Mouse (Mus musculus): ENCODE data around the gene Zan. TPM values are rescaled to one million over a fixed set of nuclear protein-coding genes. Genes with fewer than 3 reads are reported as not detected.

Gene Zan
- polyA plus RNA-seq, 1 experiment from 2014 or later = 0.04 TPM

DNA sequence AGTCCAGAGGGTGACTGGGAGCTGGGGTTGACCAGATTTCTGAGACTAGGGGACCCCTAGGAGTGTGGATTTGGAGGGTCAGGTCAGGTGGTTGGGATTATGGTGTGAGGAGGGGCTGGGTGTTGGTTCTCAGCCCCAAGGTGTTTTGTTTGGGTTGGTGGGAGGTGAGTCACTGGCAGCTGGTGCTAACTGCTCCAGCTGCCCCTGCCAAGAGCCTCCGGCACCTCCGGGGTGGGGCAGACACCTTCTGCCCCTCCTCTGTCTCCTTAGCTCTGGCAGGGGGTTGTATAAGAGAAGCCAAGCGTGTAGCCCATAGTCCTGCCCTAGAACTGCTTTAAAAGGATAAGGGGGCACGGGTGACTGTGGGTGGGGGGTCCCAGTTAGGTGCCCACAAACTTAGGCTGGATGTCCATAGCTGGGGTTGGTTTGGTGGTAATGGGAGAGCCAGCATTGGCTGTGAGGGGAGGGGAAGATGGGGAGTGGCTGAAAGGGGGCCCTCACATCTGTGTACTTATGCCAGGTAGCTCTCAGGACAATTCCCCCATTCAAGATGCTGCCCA is 102.3 kb downstream of the Zan start:
- WGBS = 73% methylated on average over 4 of the region's 4 CpGs
- peaks cover 64% of the 10 kb centered on the region for H3K36me3 ChIP-seq
- H3K27me3 ChIP-seq (replicated peaks) = no peaks in the 10 kb centered on the region
- H3K9me3 ChIP-seq = no peaks in the 10 kb centered on the region
- H3K4me2 ChIP-seq = no peak overlapping the region
- H3K9ac ChIP-seq = no peak overlapping the region
- no peak for ATAC-seq (ENCODE audit: extremely low read depth, insufficient number of reproducible peaks, low FRiP score, low TSS enrichment)
- H3K4me1 ChIP-seq = peaks cover 32% of the 10 kb centered on the region
- H3K4me3 ChIP-seq = no peak overlapping the region
- no peak overlapping the region for H3K27ac ChIP-seq (replicated peaks)

DNA sequence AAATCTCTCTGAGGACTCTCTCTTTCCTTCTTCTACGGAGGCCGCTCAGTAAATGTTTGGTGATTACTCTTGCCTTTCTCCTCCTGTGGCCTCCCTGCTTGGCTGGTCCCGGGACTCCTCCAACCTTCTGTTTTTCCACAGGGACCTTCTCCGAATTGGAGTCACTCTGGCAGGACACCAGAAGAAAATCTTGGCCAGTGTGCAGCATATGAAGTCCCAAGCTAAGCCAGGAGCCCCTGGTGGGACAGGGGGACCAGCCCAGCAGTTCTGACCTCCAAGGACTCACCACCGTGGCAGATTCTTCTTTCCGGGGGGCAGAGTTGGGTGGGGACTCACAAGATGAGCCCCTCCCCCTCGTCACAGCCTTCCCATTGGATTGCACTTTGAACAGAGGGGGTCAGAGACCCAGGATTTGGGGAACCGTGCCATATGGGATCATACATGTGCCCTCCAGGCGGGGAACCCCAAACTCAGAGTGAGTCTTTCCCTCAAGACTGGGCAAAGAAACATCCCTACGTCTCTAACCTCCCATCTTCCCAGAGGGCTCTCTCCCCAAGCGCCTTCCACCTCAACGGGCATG is 103.4 kb downstream of the Zan start:
- Histone ChIP-seq H3K27ac (replicated peaks) (no peak overlapping the region), H3K4me1 (peaks cover 30% of the 10 kb centered on the region), H3K9ac (no peak overlapping the region), H3K4me3 (no peak overlapping the region), H3K4me2 (no peak overlapping the region), H3K9me3 (no peaks in the 10 kb centered on the region), H3K36me3 (peaks cover 76% of the 10 kb centered on the region), H3K27me3 (replicated peaks) (no peaks in the 10 kb centered on the region)
- WGBS = 77% methylated on average over 12 of the region's 12 CpGs
- ATAC-seq (ENCODE audit: extremely low read depth, insufficient number of reproducible peaks, low FRiP score, low TSS enrichment) = no peak

DNA sequence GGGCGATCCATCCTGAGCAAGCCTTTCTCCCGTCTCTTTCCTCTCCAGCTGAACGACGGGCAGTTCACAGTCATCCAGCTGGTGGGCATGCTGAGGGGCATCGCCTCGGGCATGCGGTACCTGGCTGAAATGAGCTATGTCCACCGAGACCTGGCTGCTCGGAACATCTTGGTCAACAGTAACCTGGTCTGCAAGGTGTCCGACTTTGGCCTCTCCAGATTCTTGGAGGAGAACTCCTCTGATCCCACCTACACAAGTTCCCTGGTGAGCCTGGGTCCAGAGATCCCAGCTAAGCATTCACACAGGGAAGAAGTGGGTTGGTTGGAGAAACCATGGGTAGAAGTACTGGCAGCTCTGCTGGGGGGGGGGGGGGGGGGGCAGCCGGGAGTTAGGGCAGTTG is 107.2 kb downstream of the Zan start:
- Histone ChIP-seq H3K9me3 (no peaks in the 10 kb centered on the region), H3K27me3 (replicated peaks) (no peaks in the 10 kb centered on the region), H3K27ac (replicated peaks) (no peak overlapping the region), H3K9ac (no peak overlapping the region), H3K4me2 (no peak overlapping the region), H3K36me3 (peaks cover 100% of the 10 kb centered on the region), H3K4me1 (no peaks in the 10 kb centered on the region), H3K4me3 (no peak overlapping the region)
- 90% methylated on average over 11 of the region's 11 CpGs for WGBS
- ATAC-seq (ENCODE audit: extremely low read depth, insufficient number of reproducible peaks, low FRiP score, low TSS enrichment) = no peak

DNA sequence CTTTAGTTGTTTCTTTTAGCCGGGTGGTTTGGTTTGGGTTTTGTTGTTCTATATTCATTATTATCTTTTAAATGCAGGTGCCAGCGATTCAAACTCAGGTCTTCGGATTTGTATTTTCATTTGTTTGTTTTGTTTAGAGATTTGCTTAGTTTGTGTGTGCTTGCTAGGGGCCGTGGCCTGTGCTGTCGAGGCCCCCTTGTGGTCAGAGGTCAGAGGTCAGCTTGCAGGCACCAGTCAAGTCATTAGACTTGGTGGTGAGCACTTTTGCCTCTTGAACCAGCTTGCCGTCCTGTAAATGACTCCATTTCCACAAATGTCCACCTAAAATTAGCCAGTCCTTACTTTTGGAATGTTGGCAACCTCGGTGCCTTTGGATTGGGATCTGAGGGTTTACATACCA is 118.5 kb downstream of the Zan start:
- H3K4me1 ChIP-seq = peaks cover 19% of the 10 kb centered on the region
- H3K27ac ChIP-seq (replicated peaks) = no peak overlapping the region
- no peak for ATAC-seq (ENCODE audit: extremely low read depth, insufficient number of reproducible peaks, low FRiP score, low TSS enrichment)
- H3K4me2 ChIP-seq = no peak overlapping the region
- no peak overlapping the region for H3K4me3 ChIP-seq
- H3K9me3 ChIP-seq = no peaks in the 10 kb centered on the region
- no peaks in the 10 kb centered on the region for H3K27me3 ChIP-seq (replicated peaks)
- H3K9ac ChIP-seq = no peak overlapping the region
- peaks cover 97% of the 10 kb centered on the region for H3K36me3 ChIP-seq
- 31% methylated on average over 7 of the region's 7 CpGs for WGBS

DNA sequence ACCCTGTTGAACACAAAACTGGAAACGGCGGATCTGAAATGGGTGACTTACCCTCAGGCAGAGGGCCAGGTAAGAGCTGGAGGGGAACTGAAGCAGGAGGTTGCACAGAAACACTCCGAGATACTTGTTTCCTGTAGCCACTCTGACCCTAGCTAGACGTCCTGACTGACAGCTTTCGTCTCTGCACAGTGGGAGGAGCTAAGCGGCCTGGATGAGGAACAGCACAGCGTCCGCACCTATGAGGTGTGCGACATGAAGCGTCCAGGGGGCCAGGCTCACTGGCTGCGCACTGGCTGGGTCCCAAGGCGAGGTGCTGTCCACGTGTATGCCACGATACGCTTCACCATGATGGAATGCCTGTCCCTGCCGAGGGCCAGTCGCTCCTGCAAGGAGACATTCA is 122.8 kb downstream of the Zan start:
- no peak for ATAC-seq (ENCODE audit: extremely low read depth, insufficient number of reproducible peaks, low FRiP score, low TSS enrichment)
- Histone ChIP-seq H3K27me3 (replicated peaks) (no peaks in the 10 kb centered on the region), H3K27ac (replicated peaks) (no peak overlapping the region), H3K9ac (0 out of 2 replicates have a peak overlapping the region, but pooled peaks have one; percentile 24), H3K4me1 (peaks cover 42% of the 10 kb centered on the region), H3K4me2 (peak overlapping the region; percentile 70), H3K9me3 (no peaks in the 10 kb centered on the region), H3K36me3 (peaks cover 64% of the 10 kb centered on the region), H3K4me3 (peak overlapping the region; percentile 13)
- WGBS = 78% methylated on average over 17 of the region's 17 CpGs

DNA sequence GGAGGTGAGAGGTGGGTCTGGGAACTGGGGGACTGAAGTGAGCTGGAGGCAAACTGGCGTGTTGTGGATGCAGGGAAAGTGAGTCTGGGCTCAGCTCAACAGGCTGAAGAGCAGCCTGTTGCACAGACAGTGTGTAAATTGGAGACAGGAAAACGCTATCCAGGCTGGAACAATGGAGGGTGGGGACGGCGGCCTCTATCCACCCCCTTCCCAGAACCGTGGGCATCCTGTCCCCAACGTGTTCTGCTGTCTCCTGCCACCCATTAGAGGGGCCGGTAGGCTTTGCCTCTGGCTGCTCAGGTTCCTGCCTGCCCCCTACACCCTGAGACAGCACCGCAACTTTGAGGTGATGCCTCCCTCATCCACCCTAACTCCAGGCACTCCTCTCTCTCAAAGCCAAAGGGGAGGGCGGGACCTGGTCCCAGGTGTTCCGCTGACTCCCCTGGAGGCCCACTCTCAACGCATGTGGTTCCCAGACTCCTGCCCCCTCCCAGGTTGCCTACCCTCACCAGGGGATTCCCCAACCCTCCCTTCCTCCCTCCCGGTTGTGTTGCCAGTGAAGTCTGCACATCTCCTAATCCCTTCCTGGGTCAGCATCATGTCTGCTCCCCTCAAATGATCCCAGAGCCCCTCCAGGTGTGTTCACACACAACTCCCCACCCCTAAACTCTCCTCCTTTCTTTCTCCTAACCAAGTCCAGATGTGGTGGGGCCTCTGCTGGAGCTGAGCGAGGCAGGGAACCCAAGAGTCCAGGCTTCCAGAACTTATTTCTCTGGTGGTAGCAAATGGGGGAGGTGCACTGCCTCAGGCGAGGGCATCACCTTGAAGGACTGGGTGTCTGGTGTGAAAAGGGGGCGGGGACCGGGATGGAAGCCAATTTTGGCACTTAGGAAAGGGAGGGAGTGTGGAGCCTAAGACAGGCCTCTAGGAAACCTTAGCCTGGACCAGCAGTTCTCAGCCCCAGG is 124.6 kb downstream of the Zan start:
- Histone ChIP-seq H3K36me3 (peaks cover 46% of the 10 kb centered on the region), H3K9me3 (no peaks in the 10 kb centered on the region), H3K4me3 (peak overlapping the region; percentile 76), H3K9ac (peak overlapping the region; percentile 94), H3K4me1 (peaks cover 52% of the 10 kb centered on the region), H3K4me2 (peak overlapping the region; percentile 70), H3K27ac (replicated peaks) (peak overlapping the region; percentile 98), H3K27me3 (replicated peaks) (no peaks in the 10 kb centered on the region)
- WGBS = 16% methylated on average over 16 of the region's 16 CpGs
- no peak for ATAC-seq (ENCODE audit: extremely low read depth, insufficient number of reproducible peaks, low FRiP score, low TSS enrichment)

DNA sequence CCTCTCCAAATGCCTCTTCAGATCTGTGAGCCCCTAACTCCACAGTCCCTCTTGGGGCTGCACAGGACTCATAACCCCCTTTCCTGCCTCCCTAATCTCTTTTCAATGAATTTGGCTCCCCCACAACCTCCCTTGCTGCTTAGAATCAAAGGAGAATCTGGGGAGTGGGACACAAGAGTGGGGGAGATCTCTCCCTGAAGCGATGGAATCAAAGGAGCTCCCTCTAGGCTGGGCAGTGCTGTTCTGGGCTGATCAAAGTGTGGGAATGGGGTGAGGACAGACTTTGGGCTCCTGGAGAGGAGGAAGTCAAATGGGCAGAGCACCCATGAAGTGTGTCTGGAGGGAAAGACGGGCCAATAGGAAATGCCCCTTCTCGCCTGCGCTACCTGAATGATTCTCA is 125.5 kb downstream of the Zan start:
- no peaks in the 10 kb centered on the region for H3K9me3 ChIP-seq
- peak overlapping the region; percentile 76 for H3K4me3 ChIP-seq
- WGBS = 10% methylated on average over 4 of the region's 4 CpGs
- H3K4me2 ChIP-seq = peak overlapping the region; percentile 70
- H3K4me1 ChIP-seq = peaks cover 60% of the 10 kb centered on the region
- no peak for ATAC-seq (ENCODE audit: extremely low read depth, insufficient number of reproducible peaks, low FRiP score, low TSS enrichment)
- peaks cover 38% of the 10 kb centered on the region for H3K36me3 ChIP-seq
- peak overlapping the region; percentile 94 for H3K9ac ChIP-seq
- H3K27me3 ChIP-seq (replicated peaks) = no peaks in the 10 kb centered on the region
- peak overlapping the region; percentile 98 for H3K27ac ChIP-seq (replicated peaks)

DNA sequence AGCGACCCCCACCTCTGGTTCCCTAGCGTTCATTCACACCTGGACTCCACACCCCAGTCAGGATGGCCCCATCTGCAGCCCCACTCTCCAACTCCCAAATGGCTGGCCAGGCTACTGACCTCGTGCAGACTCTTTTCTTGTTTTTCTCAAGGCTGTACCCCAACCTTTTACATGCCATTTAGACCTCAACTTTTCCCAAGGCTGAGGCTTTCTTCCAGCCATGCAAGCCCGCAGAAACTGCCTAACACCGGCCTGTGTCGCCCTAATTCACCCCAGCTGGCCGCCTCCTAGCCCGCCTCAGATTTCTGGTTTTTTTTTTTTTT is 125.8 kb downstream of the Zan start:
- Histone ChIP-seq H3K9ac (peak overlapping the region; percentile 94), H3K27me3 (replicated peaks) (no peaks in the 10 kb centered on the region), H3K9me3 (no peaks in the 10 kb centered on the region), H3K4me2 (peak overlapping the region; percentile 70), H3K4me3 (peak overlapping the region; percentile 76), H3K27ac (replicated peaks) (peak overlapping the region; percentile 98), H3K4me1 (peaks cover 64% of the 10 kb centered on the region), H3K36me3 (peaks cover 34% of the 10 kb centered on the region)
- ATAC-seq (ENCODE audit: extremely low read depth, insufficient number of reproducible peaks, low FRiP score, low TSS enrichment) = no peak
- WGBS = 2% methylated on average over 8 of the region's 8 CpGs

DNA sequence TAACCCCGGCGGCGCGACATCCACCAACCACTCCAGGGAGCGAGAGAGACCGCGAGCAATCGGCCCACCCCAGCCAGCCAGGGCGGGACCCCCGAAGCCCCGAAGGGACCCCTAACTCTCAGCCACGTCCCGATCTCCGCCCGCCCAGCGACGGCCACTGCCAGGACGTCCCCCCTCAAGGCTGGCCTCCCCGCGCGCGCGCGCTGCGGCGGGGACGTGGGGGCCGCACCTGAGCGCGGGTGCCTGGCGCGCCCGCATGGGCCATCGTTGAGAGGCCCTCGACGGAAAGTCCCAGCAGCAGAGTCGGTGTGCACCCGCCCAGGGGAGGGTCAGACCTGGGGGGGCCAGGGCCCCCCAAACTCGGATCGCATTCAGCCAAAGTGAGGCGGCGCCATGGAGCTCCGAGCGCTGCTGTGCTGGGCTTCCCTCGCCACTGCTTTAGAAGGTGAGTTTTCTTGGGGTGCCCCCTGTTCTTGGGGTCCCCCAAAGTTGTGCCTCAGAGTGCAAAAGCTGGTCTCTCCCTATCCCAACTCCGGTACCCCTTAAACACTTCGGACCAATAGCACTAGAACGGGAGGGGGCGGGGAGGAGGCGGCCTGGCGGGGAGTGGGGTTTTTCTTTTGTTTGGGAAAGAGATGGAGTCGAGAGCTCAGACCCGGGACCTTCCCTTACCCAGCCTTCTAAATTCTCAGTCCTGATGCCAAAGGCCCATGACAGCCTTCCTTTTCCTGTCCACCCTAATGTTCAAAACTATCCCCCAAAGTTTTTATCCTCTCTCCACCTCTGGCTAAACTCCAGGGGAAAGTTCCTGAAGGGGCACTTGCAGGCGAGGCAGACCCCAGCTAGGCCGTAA is 126.4 kb downstream of the Zan start:
- H3K4me1 ChIP-seq = peaks cover 70% of the 10 kb centered on the region
- under 1% methylated on average over 54 of the region's 55 CpGs for WGBS
- H3K4me3 ChIP-seq = peak overlapping the region; percentile 76

DNA sequence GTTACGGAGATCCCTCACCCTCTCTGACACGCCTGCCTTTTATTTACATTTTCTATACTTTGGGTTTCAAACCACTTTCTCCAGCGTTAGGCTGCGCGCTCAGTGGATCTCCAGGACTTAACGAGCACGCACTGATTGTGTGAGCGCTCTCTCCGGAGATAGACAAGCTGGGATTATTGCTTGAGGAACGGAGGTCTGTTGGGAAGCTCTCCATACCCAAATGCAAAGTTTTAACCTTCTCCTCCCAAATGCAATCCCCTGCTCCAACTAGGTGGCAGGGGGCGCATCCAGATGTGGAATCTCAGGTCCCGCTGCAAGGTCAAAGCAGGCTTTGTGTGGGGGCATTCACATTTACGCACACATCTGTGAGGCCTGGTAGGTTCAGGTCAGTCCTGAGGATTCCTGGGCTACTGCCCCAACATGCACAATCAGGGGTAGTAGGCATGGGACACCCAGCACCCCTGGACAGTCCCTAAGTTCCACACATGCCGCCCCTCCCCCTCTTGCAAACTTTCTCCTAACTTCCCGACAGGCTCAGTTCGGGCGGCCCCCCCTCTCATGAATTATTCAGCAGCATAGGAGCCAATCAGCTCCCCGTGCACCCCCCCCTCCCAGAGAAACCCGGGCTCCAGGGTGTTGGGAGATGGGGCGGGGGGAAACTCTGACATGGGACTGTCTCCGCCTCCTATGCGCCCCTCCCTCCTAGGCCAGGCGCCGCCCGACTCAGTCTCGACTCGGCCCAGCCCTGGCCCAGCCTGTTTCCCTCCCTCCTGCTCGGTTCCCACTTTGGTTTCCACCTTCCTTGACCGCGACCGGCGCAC is 127.3 kb downstream of the Zan start, which contains the start of gene Ephb4:
Ephb4 (plus strand) TSS at position 726 of the 821 bp plus-strand sequence.
- peak within 1 kb of the TSS; percentile 94 for H3K9ac ChIP-seq
- peaks cover 68% of the 10 kb centered on the region for H3K4me1 ChIP-seq
- WGBS = 1% methylated on average over 30 of the region's 32 CpGs
- H3K27ac ChIP-seq (replicated peaks) = peak within 1 kb of the TSS; percentile 98
- H3K4me2 ChIP-seq = peak within 1 kb of the TSS; percentile 70
- H3K36me3 ChIP-seq = peaks cover 20% of the 10 kb centered on the region
- no peaks in the 10 kb centered on the region for H3K27me3 ChIP-seq (replicated peaks)
- H3K4me3 ChIP-seq = peak within 1 kb of the TSS; percentile 76
- peak; percentile 90 for ATAC-seq (ENCODE audit: extremely low read depth, insufficient number of reproducible peaks, low FRiP score, low TSS enrichment)
- H3K9me3 ChIP-seq = no peaks in the 10 kb centered on the region

More for the DNA sequence above, 126.4 kb downstream of the Zan start:
- peaks cover 29% of the 10 kb centered on the region for H3K36me3 ChIP-seq
- H3K27me3 ChIP-seq (replicated peaks) = no peaks in the 10 kb centered on the region
- peak overlapping the region; percentile 94 for H3K9ac ChIP-seq
- peak; percentile 18; the same call in 1 of the 2 replicates for ATAC-seq (ENCODE audit: extremely low read depth, insufficient number of reproducible peaks, low FRiP score, low TSS enrichment)
- peak overlapping the region; percentile 98 for H3K27ac ChIP-seq (replicated peaks)
- no peaks in the 10 kb centered on the region for H3K9me3 ChIP-seq
- H3K4me2 ChIP-seq = peak overlapping the region; percentile 70
